Mouse (Mus musculus) bone marrow macrophage, adult 2 months (primary cell): ENCODE measurements at regions not wholly inside any gene's neighbourhood (a gene's known extent, or its start where the extent isn't known, plus 50 kb on each side); places are given as distances from the start of the nearest gene placed in this dataset.

Experiments used
- CTCF ChIP-seq: IDR thresholded peaks from 2 replicates; pipeline ENCODE4 v1.5.1; 2012; ENCODE audit warnings: low read depth, mild to moderate bottlenecking, low read length, moderate library complexity
- POLR2A ChIP-seq: IDR thresholded peaks from 2 replicates; pipeline ENCODE4 v1.6.1; 2012; ENCODE audit warnings: mild to moderate bottlenecking, low read depth, low read length, borderline replicate concordance

DNA sequence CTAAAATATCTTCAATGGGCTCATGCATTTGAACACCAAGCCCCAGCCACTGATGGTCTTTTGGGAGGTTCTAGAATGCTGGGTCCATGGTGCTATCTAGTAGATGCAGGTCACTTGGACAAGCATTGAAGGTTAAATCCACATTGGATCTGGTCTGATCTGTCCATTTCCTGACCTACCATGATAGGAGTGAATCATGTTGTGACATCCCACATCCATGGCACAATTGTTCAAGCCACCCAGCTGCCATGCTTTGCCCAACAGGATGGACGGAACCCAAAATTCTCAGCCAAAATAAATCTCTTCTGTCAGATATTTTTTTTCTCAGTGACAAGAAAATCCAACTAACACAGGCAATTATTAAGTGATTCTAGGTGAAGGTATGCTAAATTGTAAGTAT lies 2760.4 kb downstream of the 9330182O14Rik start:
- no peak for TF ChIP-seq CTCF
- no peak for TF ChIP-seq POLR2A
